Mouse (Mus musculus) G1E (cell line): ENCODE measurements around the gene Jtb. TPM values are rescaled to one million over a fixed set of nuclear protein-coding genes. Genes with fewer than 3 reads are reported as not detected.
A peak's percentile ranks its signal among the peaks of the same experiment; 100 is the strongest.

Source experiments
- ATAC-seq: 2 replicates; pipeline ENCODE4 v1.8.0; 2016; ENCODE audit warnings: mild to moderate bottlenecking; ENCODE audit not compliant: insufficient number of reproducible peaks, poor library complexity, low FRiP score, severe bottlenecking; ENCODE audit errors: extremely low read depth
- DNase-seq: peaks from one replicate; pipeline ENCODE4 v3.0.0; 2012; ENCODE audit warnings: low spot score
- H3K27me3 ChIP-seq: 2 replicates; pipeline ENCODE4 v1.6.1; 2012; ENCODE audit warnings: mild to moderate bottlenecking, low read length, inconsistent platforms; ENCODE audit not compliant: insufficient read depth
- H3K36me3 ChIP-seq: replicated peaks from 2 replicates; pipeline ENCODE3; 2012; ENCODE audit warnings: mild to moderate bottlenecking, inconsistent platforms
- H3K4me1 ChIP-seq: 2 replicates; pipeline ENCODE4 v1.6.1; 2012; ENCODE audit warnings: low read depth, low read length, inconsistent platforms, mixed read lengths; ENCODE audit not compliant: insufficient read depth
- H3K4me3 ChIP-seq: 2 replicates; pipeline ENCODE4 v1.5.1; 2012; ENCODE audit warnings: low read depth, mild to moderate bottlenecking, inconsistent platforms, low read length, moderate library complexity, mixed read lengths
- H3K9me3 ChIP-seq: replicated peaks from 2 replicates; pipeline ENCODE4 v1.6.1; 2012; ENCODE audit warnings: inconsistent platforms
- CTCF ChIP-seq: IDR thresholded peaks from 2 replicates; pipeline ENCODE4 v1.5.1; 2012; ENCODE audit warnings: low read depth, low read length, inconsistent platforms, mixed read lengths
- GATA1 ChIP-seq: IDR thresholded peaks from 2 replicates; pipeline ENCODE4 v1.6.1; 2012; ENCODE audit warnings: borderline replicate concordance, low read length, inconsistent platforms, mixed read lengths
- GATA2 ChIP-seq: IDR thresholded peaks from 2 replicates; pipeline ENCODE4 v1.6.1; 2012; ENCODE audit warnings: low read depth, low read length, inconsistent platforms, borderline replicate concordance
- POLR2AphosphoS5 ChIP-seq: IDR thresholded peaks from 2 replicates; pipeline ENCODE4 v1.6.1; 2012; ENCODE audit warnings: low read depth, low read length, inconsistent platforms; ENCODE audit not compliant: insufficient replicate concordance
- TAL1 ChIP-seq: conservative IDR thresholded peaks from 2 replicates; pipeline ENCODE4 v1.6.1; 2012; ENCODE audit warnings: low read depth, low read length, inconsistent platforms, mixed read lengths
- polyA plus RNA-seq: library from polyadenylated mRNA; stranded (reverse); fragments of >175 nt; gene quantifications from 2 replicates; pipeline ENCODE4 v1.2.3, GENCODE M21; 2012
- total RNA-seq, 2 experiments: library from RNA; stranded (forward) in 1 of 2; stranded (reverse) in 1 of 2; fragments of 200-1000 nt in 1 of 2; fragments of >200 nt in 1 of 2; fragmentation: Nextera tagmentation in 1 of 2; gene quantifications; 2 replicates each; pipeline ENCODE4 v1.2.3; 2014 to 2017

Jtb gene
- total and polyA plus RNA-seq, 3 experiments: 38.8 to 73.6 (median 40.9) TPM

DNA sequence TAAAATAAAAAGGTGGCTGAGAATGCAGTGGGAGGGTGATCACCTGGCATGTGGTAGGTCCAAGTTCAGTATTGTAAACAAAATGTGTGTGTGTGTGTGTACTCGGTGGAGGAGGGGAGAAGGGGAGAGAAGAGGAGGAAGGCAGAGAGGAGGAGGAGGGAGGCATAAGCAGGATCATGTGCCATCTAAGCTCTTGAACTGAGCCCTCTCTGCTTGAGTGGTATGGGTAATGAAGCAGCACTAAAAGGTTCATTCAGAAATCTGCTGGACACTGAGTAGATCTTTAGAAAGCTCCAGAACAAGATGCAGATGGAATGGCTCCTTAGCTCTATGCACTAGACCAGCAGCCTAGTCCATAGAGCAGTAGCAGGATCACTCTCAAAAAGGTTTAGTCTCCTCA lies 28.5 kb upstream of the Jtb start:
- Histone ChIP-seq H3K27me3 (peaks cover 10% of the 10 kb centered on the region), H3K4me1 (no peaks in the 10 kb centered on the region), H3K36me3 (peaks cover 2% of the 10 kb centered on the region), H3K4me3 (no peak overlapping the region), H3K9me3 (no peaks in the 10 kb centered on the region)
- ATAC-seq (no peak), DNase-seq (no peak)
- no peak for TF ChIP-seq GATA1

GRCm38 (mm10) chr3:90203619-90204018 lies 27.8 kb upstream of the Jtb start:
- H3K9me3 ChIP-seq: no peaks in the 10 kb centered on the region

DNA sequence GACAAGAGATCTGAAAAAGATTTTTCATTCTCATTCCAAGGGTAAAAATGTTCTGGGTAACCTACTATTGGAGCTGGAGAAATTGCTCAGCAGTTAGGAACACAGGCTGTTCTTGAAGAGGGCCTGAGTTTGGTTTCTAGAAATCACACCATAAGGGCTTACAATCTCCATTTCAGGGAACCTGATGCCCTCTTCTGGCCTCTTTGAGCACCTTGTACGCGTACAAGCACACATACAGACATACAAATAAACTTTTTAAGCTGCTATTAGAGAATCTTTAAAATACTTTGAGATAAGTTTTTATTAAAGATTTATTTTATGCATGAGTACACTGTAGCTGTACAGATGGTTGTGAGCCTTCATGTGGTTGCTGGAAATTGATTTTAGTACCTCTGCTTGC lies 26.8 kb upstream of the Jtb start:
- no peak overlapping the region for H3K4me3 ChIP-seq
- ATAC-seq (no peak), DNase-seq (no peak)
- H3K4me1 ChIP-seq: no peaks in the 10 kb centered on the region
- H3K27me3 ChIP-seq: peaks cover 8% of the 10 kb centered on the region
- no peaks in the 10 kb centered on the region for H3K9me3 ChIP-seq
- no peak for TF ChIP-seq CTCF
- TF ChIP-seq GATA1: no peak
- TF ChIP-seq GATA2: no peak
- TF ChIP-seq TAL1: no peak
- TF ChIP-seq POLR2AphosphoS5: no peak
- peaks cover 18% of the 10 kb centered on the region for H3K36me3 ChIP-seq

More at GRCm38 (mm10) chr3:90203619-90204018, 27.8 kb upstream of the Jtb start:
- no peak overlapping the region for H3K4me3 ChIP-seq
- H3K27me3 ChIP-seq: peaks cover 8% of the 10 kb centered on the region
- no peak for TF ChIP-seq GATA1
- TF ChIP-seq TAL1: no peak
- no peak for TF ChIP-seq POLR2AphosphoS5
- TF ChIP-seq GATA2: no peak
- no peak for TF ChIP-seq CTCF
- ATAC-seq (no peak), DNase-seq (no peak)
- H3K36me3 ChIP-seq: peaks cover 9% of the 10 kb centered on the region
- H3K4me1 ChIP-seq: no peaks in the 10 kb centered on the region

DNA sequence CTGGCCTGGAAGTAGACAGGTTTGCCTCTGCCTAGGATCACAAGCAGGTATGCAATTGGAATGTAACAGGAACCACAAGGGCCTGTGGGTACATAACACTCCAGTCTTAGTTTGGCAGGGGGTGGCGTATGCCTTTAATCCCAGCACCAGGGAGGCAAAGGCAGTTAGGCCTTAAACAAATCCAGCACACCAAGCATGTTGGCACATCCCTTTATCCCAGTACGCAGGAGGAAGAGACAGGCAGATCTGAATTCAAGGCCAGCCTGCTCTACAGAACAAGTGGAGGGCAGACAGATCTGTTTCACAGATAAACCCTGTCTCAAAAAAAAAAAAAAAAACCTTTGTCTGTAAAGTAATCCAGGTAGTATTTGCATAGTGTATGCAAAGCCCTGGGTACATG lies 22.7 kb upstream of the Jtb start:
- TF ChIP-seq POLR2AphosphoS5: peak; percentile 23; the same call in 1 of the 2 replicates
- no peak for TF ChIP-seq TAL1
- no peak for TF ChIP-seq GATA2
- ATAC-seq: no peak
- no peak for DNase-seq
- Histone ChIP-seq H3K4me1 (peaks cover 21% of the 10 kb centered on the region), H3K9me3 (no peaks in the 10 kb centered on the region), H3K36me3 (peaks cover 50% of the 10 kb centered on the region), H3K27me3 (no peaks in the 10 kb centered on the region; the same call in 1 of the 2 replicates), H3K4me3 (no peak overlapping the region)

DNA sequence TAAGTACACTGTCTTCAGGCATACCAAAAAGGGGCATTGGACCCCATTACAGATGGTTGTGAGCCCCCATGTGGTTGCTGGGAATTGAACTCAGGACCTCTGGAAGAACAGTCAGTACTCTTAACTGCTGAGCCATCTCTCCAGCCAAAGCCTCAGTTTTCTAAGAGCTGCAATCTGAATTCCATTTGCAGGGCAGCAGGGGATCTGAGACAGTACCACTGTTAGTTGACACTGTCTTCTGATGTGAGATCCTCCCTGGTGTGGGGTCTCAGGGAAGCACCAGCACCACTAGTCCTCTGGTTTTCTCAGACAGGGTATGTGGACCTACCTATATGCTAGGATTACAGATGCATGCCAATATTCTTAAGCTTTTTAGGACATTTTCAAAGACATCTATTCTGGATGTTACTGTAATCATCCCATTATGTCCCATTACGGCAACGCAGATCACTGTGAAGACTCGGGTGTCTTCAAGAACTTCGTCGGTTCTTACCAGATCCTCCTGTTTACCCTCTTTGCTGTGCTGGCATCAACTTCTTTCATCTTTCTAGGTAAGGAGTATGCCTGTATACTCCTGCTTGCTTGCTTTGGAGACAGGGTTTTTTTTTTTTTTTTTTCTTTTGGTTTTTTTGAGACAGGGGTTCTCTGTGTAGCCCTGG lies 21.4 kb upstream of the Jtb start:
- H3K4me3 ChIP-seq: no peak overlapping the region
- H3K27me3 ChIP-seq: no peaks in the 10 kb centered on the region
- H3K36me3 ChIP-seq: peaks cover 50% of the 10 kb centered on the region
- DNase-seq (no peak), ATAC-seq (no peak)
- peaks cover 26% of the 10 kb centered on the region for H3K4me1 ChIP-seq
- TF ChIP-seq GATA2 (no peak), CTCF (no peak), GATA1 (no peak), POLR2AphosphoS5 (peak; percentile 22; the same call in 1 of the 2 replicates), TAL1 (no peak)
- no peaks in the 10 kb centered on the region for H3K9me3 ChIP-seq

GRCm38 (mm10) chr3:90211475-90212398 lies 19.7 kb upstream of the Jtb start:
- peak overlapping the region; percentile 93 for H3K4me3 ChIP-seq
- no peaks in the 10 kb centered on the region for H3K9me3 ChIP-seq
- no peak for DNase-seq
- peaks cover 26% of the 10 kb centered on the region for H3K4me1 ChIP-seq
- no peak for TF ChIP-seq GATA2
- TF ChIP-seq POLR2AphosphoS5: peak; percentile 70; the same call in 1 of the 2 replicates
- ATAC-seq: no peak
- H3K36me3 ChIP-seq: peaks cover 50% of the 10 kb centered on the region
- no peaks in the 10 kb centered on the region for H3K27me3 ChIP-seq

- H3K4me3 ChIP-seq: peak overlapping the region; percentile 93
- peaks cover 26% of the 10 kb centered on the region for H3K4me1 ChIP-seq
Measured at GRCm38 (mm10) chr3:90212723-90213122, 18.7 kb upstream of the Jtb start.

More at GRCm38 (mm10) chr3:90212723-90213122, 18.7 kb upstream of the Jtb start:
- DNase-seq: no peak
- no peak for ATAC-seq
- H3K9me3 ChIP-seq: no peaks in the 10 kb centered on the region
- H3K36me3 ChIP-seq: peaks cover 49% of the 10 kb centered on the region
- TF ChIP-seq POLR2AphosphoS5 (no peak), GATA1 (no peak)
- H3K27me3 ChIP-seq: no peaks in the 10 kb centered on the region
